Mouse (Mus musculus) sigmoid colon, adult 10 weeks (tissue): Measurements from ENCODE around the gene Nxf7. TPM values are rescaled to one million over a fixed set of nuclear protein-coding genes. Genes with fewer than 3 reads are reported as not detected.

Experiments used
- polyA plus RNA-seq: library from polyadenylated mRNA; stranded (reverse); fragments of 350-450 nt; fragmentation: Illumina TruSeq; extraction: RNeasy Lipid Tissue Mini Kit (QIAGEN cat#74804); gene quantifications from one replicate; pipeline ENCODE4 v1.2.3, GENCODE M21; 2014; ENCODE audit warnings: low read depth, low replicate concordance

Nxf7 gene
- polyA plus RNA-seq = 5.2 TPM

GRCm38 (mm10) chrX:135598677-135599076 is at the start of gene Nxf7:
Gene Nxf7 (minus strand): TSS chrX:135598777.

GRCm38 (mm10) chrX:135627605-135628004 is 29.0 kb upstream of the Nxf7 start, which contains the start of gene Prame:
Gene Prame (minus strand): TSS chrX:135627705.

Other genes starting within 250 kb of the Nxf7 start
- not detected for gene Gm5128, start 225.5 kb downstream of the Nxf7 start, polyA plus RNA-seq
- gene Gm7903, start 164.9 kb downstream of the Nxf7 start, polyA plus RNA-seq = not detected
- gene AV320801, start 104.2 kb downstream of the Nxf7 start, polyA plus RNA-seq = not detected
- gene Prame, start 28.9 kb upstream of the Nxf7 start, polyA plus RNA-seq = not detected
- gene Tcp11x2, start 95.0 kb upstream of the Nxf7 start, polyA plus RNA-seq = 0.25 TPM
- not detected for gene Tmsb15a, start 126.5 kb upstream of the Nxf7 start, polyA plus RNA-seq
- 15.4 TPM for gene Armcx5, start 144.0 kb upstream of the Nxf7 start, polyA plus RNA-seq
- 40.2 TPM for gene Gprasp1, start 144.0 kb upstream of the Nxf7 start, polyA plus RNA-seq
- 14.7 TPM for gene Bhlhb9, start 198.8 kb upstream of the Nxf7 start, polyA plus RNA-seq
- 9.1 TPM for gene Gprasp2, start 240.3 kb upstream of the Nxf7 start, polyA plus RNA-seq